Mouse (Mus musculus) midbrain, embryonic 12.5 days (tissue): ENCODE results near the gene Mpv17l2. TPM values are rescaled to one million over a fixed set of nuclear protein-coding genes. Genes with fewer than 3 reads are reported as not detected.
A peak's percentile ranks its signal among the peaks of the same experiment; 100 is the strongest.

Experiments
- ATAC-seq: fragments of 200-750 bp; cut with Nextera tagmentation; 2 replicates; pipeline ENCODE4 v1.8.0; 2017; ENCODE audit warnings: low read depth, moderate TSS enrichment, moderate library complexity; ENCODE audit not compliant: low FRiP score
- H3K27ac ChIP-seq: fragments of 300-500 bp; sonication (generic); replicated peaks from 2 replicates; pipeline ENCODE4 v1.5.1; 2016; ENCODE audit warnings: mild to moderate bottlenecking
- H3K27me3 ChIP-seq: fragments of 300-500 bp; sonication (generic); 2 replicates; pipeline ENCODE4 v1.6.1; 2016; ENCODE audit warnings: mild to moderate bottlenecking
- H3K36me3 ChIP-seq: fragments of 300-500 bp; sonication (generic); 2 replicates; pipeline ENCODE4 v1.6.1; 2016
- H3K4me1 ChIP-seq: fragments of 300-500 bp; sonication (generic); 2 replicates; pipeline ENCODE4 v1.6.1; 2016
- H3K4me2 ChIP-seq: fragments of 300-500 bp; sonication (generic); replicated peaks from 2 replicates; pipeline ENCODE4 v1.6.1; 2016; ENCODE audit warnings: mild to moderate bottlenecking, moderate library complexity
- H3K4me3 ChIP-seq: fragments of 300-500 bp; sonication (generic); 2 replicates; pipeline ENCODE4 v1.5.1; 2016; ENCODE audit warnings: mild to moderate bottlenecking
- H3K9ac ChIP-seq: fragments of 300-500 bp; sonication (generic); replicated peaks from 2 replicates; pipeline ENCODE4 v1.6.1; 2016; ENCODE audit warnings: mild to moderate bottlenecking, moderate library complexity
- H3K9me3 ChIP-seq: fragments of 300-500 bp; sonication (generic); 2 replicates; pipeline ENCODE4 v1.6.1; 2016; ENCODE audit warnings: mild to moderate bottlenecking
- WGBS: fragments of 180-500 bp; shearing (Covaris S2); methylation state at CpG from one replicate; pipeline ENCODE4 v1.1.7; 2016; 5-methylcytosine and 5-hydroxymethylcytosine counted together
- polyA plus RNA-seq: library from polyadenylated mRNA; unstranded; fragments of >200 nt; fragmentation: Nextera tagmentation; extraction: Ambion mirVana; gene quantifications from 2 replicates; pipeline ENCODE4 v1.2.1, GENCODE M21; 2016

The Mpv17l2 gene
- polyA plus RNA-seq, 1 experiment from 2014 or later: 37.3 TPM

GRCm38 (mm10) chr8:70742981-70743655 lies 17.6 kb downstream of the Mpv17l2 start:
- H3K27me3 ChIP-seq: peaks cover 80% of the 10 kb centered on the region
- peak overlapping the region; percentile 51 for H3K4me2 ChIP-seq
- WGBS: 2% methylated on average over 38 of the region's 38 CpGs
- ATAC-seq: peak; percentile 25; the same call in 1 of the 2 replicates
- H3K9ac ChIP-seq: peak overlapping the region; percentile 41; the same call in 1 of the 2 replicates
- no peaks in the 10 kb centered on the region for H3K36me3 ChIP-seq
- H3K27ac ChIP-seq: no peak overlapping the region
- H3K4me3 ChIP-seq: peak overlapping the region; percentile 27
- H3K9me3 ChIP-seq: no peaks in the 10 kb centered on the region
- peaks cover 21% of the 10 kb centered on the region for H3K4me1 ChIP-seq

- Histone ChIP-seq H3K9ac (no peak overlapping the region), H3K4me3 (no peak overlapping the region), H3K36me3 (no peaks in the 10 kb centered on the region), H3K27me3 (peaks cover 76% of the 10 kb centered on the region), H3K9me3 (no peaks in the 10 kb centered on the region), H3K27ac (no peak overlapping the region), H3K4me1 (peaks cover 21% of the 10 kb centered on the region), H3K4me2 (no peak overlapping the region)
- ATAC-seq: no peak
- WGBS: 78% methylated on average over 11 of the region's 11 CpGs
Observed at GRCm38 (mm10) chr8:70742176-70742575, 18.6 kb downstream of the Mpv17l2 start.

GRCm38 (mm10) chr8:70741661-70742060 lies 19.1 kb downstream of the Mpv17l2 start:
- no peak overlapping the region for H3K4me2 ChIP-seq
- no peak overlapping the region for H3K27ac ChIP-seq
- H3K9me3 ChIP-seq: no peaks in the 10 kb centered on the region
- no peak overlapping the region for H3K9ac ChIP-seq
- peaks cover 71% of the 10 kb centered on the region for H3K27me3 ChIP-seq
- H3K4me1 ChIP-seq: peaks cover 21% of the 10 kb centered on the region
- H3K36me3 ChIP-seq: no peaks in the 10 kb centered on the region
- H3K4me3 ChIP-seq: no peak overlapping the region
- 69% methylated on average over 5 of the region's 5 CpGs for WGBS
- no peak for ATAC-seq

GRCm38 (mm10) chr8:70738211-70738610 lies 22.5 kb downstream of the Mpv17l2 start:
- Histone ChIP-seq H3K27me3 (peaks cover 37% of the 10 kb centered on the region), H3K9me3 (no peaks in the 10 kb centered on the region), H3K4me1 (peaks cover 9% of the 10 kb centered on the region; the same call in 1 of the 2 replicates), H3K27ac (no peak overlapping the region), H3K36me3 (no peaks in the 10 kb centered on the region), H3K9ac (no peak overlapping the region), H3K4me3 (no peak overlapping the region), H3K4me2 (no peak overlapping the region)
- no peak for ATAC-seq
- WGBS: 70% methylated on average over 3 of the region's 3 CpGs

- no peak for ATAC-seq
- 70% methylated on average over 5 of the region's 5 CpGs for WGBS
- no peak overlapping the region for H3K9ac ChIP-seq
- H3K27me3 ChIP-seq: peaks cover 37% of the 10 kb centered on the region
- no peak overlapping the region for H3K4me2 ChIP-seq
- no peaks in the 10 kb centered on the region for H3K36me3 ChIP-seq
- 0 out of 2 replicates have a peak, but pooled peaks cover 5% of the 10 kb centered on the region for H3K4me1 ChIP-seq
- no peak overlapping the region for H3K27ac ChIP-seq
- H3K9me3 ChIP-seq: no peaks in the 10 kb centered on the region
- no peak overlapping the region for H3K4me3 ChIP-seq
Observed at GRCm38 (mm10) chr8:70737705-70738104, 23.0 kb downstream of the Mpv17l2 start.

- 79% methylated on average over 4 of the region's 4 CpGs for WGBS
- no peak overlapping the region for H3K27ac ChIP-seq
- no peak overlapping the region for H3K4me2 ChIP-seq
- H3K4me3 ChIP-seq: no peak overlapping the region
- peaks cover 65% of the 10 kb centered on the region for H3K27me3 ChIP-seq
- no peaks in the 10 kb centered on the region for H3K36me3 ChIP-seq
- H3K4me1 ChIP-seq: peaks cover 5% of the 10 kb centered on the region; the same call in 1 of the 2 replicates
- no peaks in the 10 kb centered on the region for H3K9me3 ChIP-seq
- ATAC-seq: no peak
- H3K9ac ChIP-seq: no peak overlapping the region
Observed at GRCm38 (mm10) chr8:70730956-70731355, 29.8 kb downstream of the Mpv17l2 start.

- ATAC-seq: no peak
- no peaks in the 10 kb centered on the region for H3K9me3 ChIP-seq
- H3K27me3 ChIP-seq: peaks cover 67% of the 10 kb centered on the region
- H3K27ac ChIP-seq: no peak overlapping the region
- H3K4me1 ChIP-seq: peaks cover 5% of the 10 kb centered on the region; the same call in 1 of the 2 replicates
- H3K4me2 ChIP-seq: peak overlapping the region; percentile 42
- 4% methylated on average over 34 of the region's 34 CpGs for WGBS
- no peak overlapping the region for H3K9ac ChIP-seq
- H3K36me3 ChIP-seq: no peaks in the 10 kb centered on the region
- peak overlapping the region; percentile 23 for H3K4me3 ChIP-seq
Observed at GRCm38 (mm10) chr8:70729808-70730475, 30.8 kb downstream of the Mpv17l2 start.

GRCm38 (mm10) chr8:70726721-70727120 lies 34.0 kb downstream of the Mpv17l2 start:
- WGBS: 42% methylated on average over 11 of the region's 11 CpGs
- H3K27me3 ChIP-seq: peaks cover 53% of the 10 kb centered on the region

GRCm38 (mm10) chr8:70725792-70726447 lies 34.8 kb downstream of the Mpv17l2 start:
- Histone ChIP-seq H3K27ac (no peak overlapping the region), H3K36me3 (no peaks in the 10 kb centered on the region), H3K4me3 (no peak overlapping the region), H3K27me3 (peaks cover 45% of the 10 kb centered on the region), H3K9ac (no peak overlapping the region), H3K4me1 (peaks cover 5% of the 10 kb centered on the region; the same call in 1 of the 2 replicates), H3K9me3 (no peaks in the 10 kb centered on the region), H3K4me2 (no peak overlapping the region)
- ATAC-seq: no peak
- 30% methylated on average over 14 of the region's 14 CpGs for WGBS

More at GRCm38 (mm10) chr8:70726721-70727120, 34.0 kb downstream of the Mpv17l2 start:
- Histone ChIP-seq H3K27ac (no peak overlapping the region), H3K9ac (no peak overlapping the region), H3K9me3 (no peaks in the 10 kb centered on the region), H3K4me3 (no peak overlapping the region), H3K4me1 (peaks cover 5% of the 10 kb centered on the region; the same call in 1 of the 2 replicates), H3K4me2 (no peak overlapping the region), H3K36me3 (no peaks in the 10 kb centered on the region)
- ATAC-seq: no peak

GRCm38 (mm10) chr8:70724216-70724615 lies 36.5 kb downstream of the Mpv17l2 start:
- Histone ChIP-seq H3K9me3 (no peaks in the 10 kb centered on the region), H3K9ac (no peak overlapping the region), H3K4me3 (no peak overlapping the region), H3K4me1 (no peaks in the 10 kb centered on the region), H3K27me3 (peaks cover 33% of the 10 kb centered on the region), H3K27ac (no peak overlapping the region), H3K4me2 (no peak overlapping the region), H3K36me3 (no peaks in the 10 kb centered on the region)
- WGBS: 82% methylated on average over 12 of the region's 12 CpGs
- ATAC-seq: no peak

- ATAC-seq: no peak
- Histone ChIP-seq H3K36me3 (no peaks in the 10 kb centered on the region), H3K4me2 (no peak within 1 kb of the TSS), H3K9ac (no peak within 1 kb of the TSS), H3K9me3 (no peaks in the 10 kb centered on the region), H3K27me3 (peaks cover 28% of the 10 kb centered on the region), H3K27ac (no peak within 1 kb of the TSS), H3K4me1 (no peaks in the 10 kb centered on the region), H3K4me3 (no peak within 1 kb of the TSS)
- 70% methylated on average over 7 of the region's 7 CpGs for WGBS
Observed at GRCm38 (mm10) chr8:70723486-70724210, 37.1 kb downstream of the Mpv17l2 start, which contains the start of gene Pde4c. TSS of gene Pde4c (plus strand) at chr8:70723720.
